25 mouse cellular contexts compared by ENCODE assay signal in genomic region chr1:179343426-179343825, GRCm38 (mm10).
DNase-seq lines count a peak whose midpoint lies in the region; ATAC-seq lines count a peak whose summit lies in the region.
"Had no signal": no experiment of that assay in that cellular context is flagged by ENCODE, and none has a peak within 500 bp of the region (broad histone marks: within the 10 kb centered on the region; RNA-seq: fewer than 3 reads in every experiment).

No protein-coding gene starts in this region.

- H3K4me1 ChIP-seq in hindbrain, embryonic 14.5 days (replicated peaks; ENCODE audit: control insufficient read depth, insufficient read depth, low read length), result peaks cover 38% of the 10 kb centered on the region
- H3K4me1 ChIP-seq in hindbrain, embryonic 16.5 days (ENCODE audit: control insufficient read depth, insufficient read depth, low read depth, low read length), result peaks cover 14% of the 10 kb centered on the region
- H3K4me1 ChIP-seq in neural tube, embryonic 13.5 days (replicated peaks), result peaks cover 34% of the 10 kb centered on the region
- H3K4me1 ChIP-seq: embryonic facial prominence, embryonic 12.5 days; heart, embryonic 15.5 days had no signal

- no peak overlapping the region for H3K4me3 ChIP-seq in hindbrain, embryonic 14.5 days (replicated peaks; ENCODE audit: low read length)
- no peak overlapping the region for H3K4me3 ChIP-seq in hindbrain, embryonic 16.5 days (ENCODE audit: low read length)
- no peak overlapping the region for H3K4me3 ChIP-seq in neural tube, embryonic 13.5 days
- H3K4me3 ChIP-seq: embryonic facial prominence, embryonic 12.5 days; forebrain, embryonic 12.5 days; heart, adult 2 months; heart, embryonic 15.5 days had no signal

- peak overlapping the region; percentile 39 for H3K27ac ChIP-seq in hindbrain, embryonic 14.5 days
- H3K27ac ChIP-seq in hindbrain, embryonic 16.5 days (ENCODE audit: low read depth, low read length), result no peak overlapping the region
- 0 out of 2 replicates have a peak overlapping the region, but pooled peaks have one; percentile 6 for H3K27ac ChIP-seq in neural tube, embryonic 13.5 days (replicated peaks)
- H3K27ac ChIP-seq: embryonic facial prominence, embryonic 12.5 days; forebrain, embryonic 12.5 days; heart, adult 2 months; heart, embryonic 15.5 days had no signal

- no peaks in the 10 kb centered on the region for H3K9me3 ChIP-seq in hindbrain, embryonic 14.5 days (ENCODE audit: control insufficient read depth, low read length)
- H3K9me3 ChIP-seq in hindbrain, embryonic 16.5 days (ENCODE audit: control insufficient read depth, low read length), result no peaks in the 10 kb centered on the region
- no peaks in the 10 kb centered on the region for H3K9me3 ChIP-seq in neural tube, embryonic 13.5 days
- H3K9me3 ChIP-seq: embryonic facial prominence, embryonic 12.5 days; forebrain, embryonic 12.5 days; G1E; heart, embryonic 15.5 days had no signal

- WGBS in hindbrain, embryonic 14.5 days, result 76% methylated on average over 17 of the region's 17 CpGs
- 86% methylated on average over 17 of the region's 17 CpGs for WGBS in hindbrain, embryonic 16.5 days
- 82% methylated on average over 17 of the region's 17 CpGs for WGBS in neural tube, embryonic 13.5 days

- peak; percentile 13 to 20 for DNase-seq in cerebellum, postnatal 10 days
- DNase-seq in cerebellum, postnatal 4 days (ENCODE audit: low spot score in 2 of 2), result no peak
- no peak for DNase-seq in hindbrain, embryonic 14.5 days (ENCODE audit: low spot score)
- no peak for DNase-seq in neural tube, embryonic 10.5 days (ENCODE audit: extremely low spot score, low spot score)
- no peak for DNase-seq in adrenal gland, adult 18-20 months (ENCODE audit: low spot score in 2 of 2)
- DNase-seq: adrenal gland, adult 2 months; adrenal gland, postnatal 25 days; B cell, adult 2 months; cerebellum, adult 18-20 months; cerebellum, adult 9-11 months; embryo, embryonic 11 days; forebrain, postnatal 0 days; gastrocnemius, postnatal 14 days; heart, adult 2 months; heart, postnatal 14 days had no signal

- ATAC-seq in hindbrain, embryonic 14.5 days (ENCODE audit: low FRiP score), result no peak
- no peak for ATAC-seq in hindbrain, embryonic 16.5 days
- no peak for ATAC-seq in neural tube, embryonic 13.5 days (ENCODE audit: low read depth)
- ATAC-seq: CD4-positive, CD25-positive, alpha-beta regulatory T cell, adult 4 months; forebrain, postnatal 0 days; inflammation-experienced regulatory T-cells, adult 6 months; intestine, postnatal 0 days had no signal

- H3K4me2 ChIP-seq in hindbrain, embryonic 14.5 days (replicated peaks), result no peak overlapping the region
- H3K4me2 ChIP-seq in hindbrain, embryonic 16.5 days (ENCODE audit: low read length), result no peak overlapping the region
- no peak overlapping the region for H3K4me2 ChIP-seq in neural tube, embryonic 13.5 days
- H3K4me2 ChIP-seq: embryonic facial prominence, embryonic 12.5 days; forebrain, embryonic 12.5 days; heart, embryonic 11.5 days; heart, embryonic 15.5 days had no signal

- H3K36me3 ChIP-seq in hindbrain, embryonic 14.5 days (replicated peaks; ENCODE audit: control insufficient read depth, insufficient read depth), result no peaks in the 10 kb centered on the region
- no peaks in the 10 kb centered on the region for H3K36me3 ChIP-seq in hindbrain, embryonic 16.5 days (ENCODE audit: control insufficient read depth, insufficient read depth, low read length)
- H3K36me3 ChIP-seq in neural tube, embryonic 13.5 days, result no peaks in the 10 kb centered on the region
- H3K36me3 ChIP-seq: embryonic facial prominence, embryonic 12.5 days; forebrain, embryonic 12.5 days; heart, embryonic 15.5 days had no signal

- H3K9ac ChIP-seq in hindbrain, embryonic 14.5 days, result no peak overlapping the region
- no peak overlapping the region for H3K9ac ChIP-seq in hindbrain, embryonic 16.5 days (ENCODE audit: low read depth, low read length)
- no peak overlapping the region for H3K9ac ChIP-seq in neural tube, embryonic 13.5 days
- H3K9ac ChIP-seq: embryonic facial prominence, embryonic 12.5 days; forebrain, embryonic 12.5 days; forebrain, postnatal 0 days; heart, embryonic 15.5 days had no signal

- no peaks in the 10 kb centered on the region for H3K27me3 ChIP-seq in hindbrain, embryonic 14.5 days (ENCODE audit: control insufficient read depth, insufficient read depth, low read length)
- H3K27me3 ChIP-seq in hindbrain, embryonic 16.5 days (replicated peaks; ENCODE audit: control insufficient read depth, insufficient read depth, low read length), result no peaks in the 10 kb centered on the region
- H3K27me3 ChIP-seq in neural tube, embryonic 13.5 days, result no peaks in the 10 kb centered on the region
- H3K27me3 ChIP-seq: embryonic facial prominence, embryonic 12.5 days; forebrain, embryonic 12.5 days; heart, embryonic 15.5 days had no signal

Comparison
In these comparisons a context has a peak if more than half of its experiments do, and no peak if none do; other contexts are left out.
1. DNase-seq: peak in cerebellum, postnatal 10 days (2 of 2); none in cerebellum, postnatal 4 days (0 of 2), hindbrain, embryonic 14.5 days (single experiment), neural tube, embryonic 10.5 days (single experiment) and adrenal gland, adult 18-20 months (0 of 2).